Mouse (Mus musculus) cerebellum, adult 18-20 months (tissue): ENCODE data around the gene Hyal4.

Source experiments
- DNase-seq, 2 experiments: peaks; one replicate each; pipeline ENCODE4 v3.0.0; 2021

Gene Hyal4

GRCm38 (mm10) chr6:24748029-24748428 lies at the start of gene Hyal4:
Hyal4 (plus strand) TSS chr6:24748329.
- no peak for DNase-seq

GRCm38 (mm10) chr6:24707090-24707489 lies 41.0 kb upstream of the Hyal4 start:
- DNase-seq: no peak

GRCm38 (mm10) chr6:24707499-24707898 lies 40.6 kb upstream of the Hyal4 start:
- DNase-seq: no peak

GRCm38 (mm10) chr6:24721317-24722099 lies 26.6 kb upstream of the Hyal4 start:
- peak; percentile 11 to 25 for DNase-seq

GRCm38 (mm10) chr6:24728130-24728529 lies 20.0 kb upstream of the Hyal4 start:
- no peak for DNase-seq

GRCm38 (mm10) chr6:24732945-24733344 lies 15.2 kb upstream of the Hyal4 start, which contains the start of gene Hyal6:
Hyal6 (plus strand) TSS chr6:24733245.
- DNase-seq: no peak

- no peak for DNase-seq
These were observed 13.6 kb upstream of the Hyal4 start for GRCm38 (mm10) chr6:24734565-24734964.

GRCm38 (mm10) chr6:24759281-24759680 lies 11.2 kb downstream of the Hyal4 start:
- DNase-seq: no peak

- no peak for DNase-seq
These were observed 18.1 kb downstream of the Hyal4 start for GRCm38 (mm10) chr6:24766261-24766660.

- DNase-seq: no peak
These were observed 31.1 kb downstream of the Hyal4 start for GRCm38 (mm10) chr6:24779182-24779581.

GRCm38 (mm10) chr6:24790888-24791287 lies 42.8 kb downstream of the Hyal4 start, which contains the start of gene Spam1:
Spam1 (plus strand) TSS chr6:24791188.
- no peak for DNase-seq
